Mouse (Mus musculus) intestine, embryonic 14.5 days (tissue): ENCODE measurements around the gene Kbtbd8. TPM values are rescaled to one million over a fixed set of nuclear protein-coding genes. Genes with fewer than 3 reads are reported as not detected.

Source experiments
- ATAC-seq: fragments of 200-750 bp; cut with Nextera tagmentation; replicated peaks from 2 replicates; pipeline ENCODE4 v1.8.0; 2017; ENCODE audit warnings: low read depth, moderate number of reproducible peaks, moderate TSS enrichment, moderate library complexity; ENCODE audit not compliant: low FRiP score, low TSS enrichment
- DNase-seq: peaks from one replicate; pipeline ENCODE4 v3.0.0-alpha.2; 2018; ENCODE audit warnings: low spot score
- H3K27ac ChIP-seq: fragments of 300-500 bp; sonication (generic); 2 replicates; pipeline ENCODE4 v1.5.1; 2014; ENCODE audit warnings: low read depth, mild to moderate bottlenecking, control low read depth
- H3K27me3 ChIP-seq: fragments of 300-500 bp; sonication (generic); replicated peaks from 2 replicates; pipeline ENCODE4 v1.6.1; 2014; ENCODE audit warnings: low read length, control low read depth; ENCODE audit not compliant: control insufficient read depth, insufficient read depth
- H3K36me3 ChIP-seq: fragments of 300-500 bp; sonication (generic); 2 replicates; pipeline ENCODE4 v1.6.1; 2014; ENCODE audit warnings: low read length, control low read depth; ENCODE audit not compliant: control insufficient read depth, insufficient read depth
- H3K4me1 ChIP-seq: fragments of 300-500 bp; sonication (generic); replicated peaks from 2 replicates; pipeline ENCODE4 v1.6.1; 2014; ENCODE audit warnings: low read length, control low read depth, mixed read lengths; ENCODE audit not compliant: control insufficient read depth, insufficient read depth
- H3K4me2 ChIP-seq: fragments of 300-500 bp; sonication (generic); 2 replicates; pipeline ENCODE4 v1.6.1; 2014; ENCODE audit warnings: low read length
- H3K4me3 ChIP-seq: fragments of 300-500 bp; sonication (generic); 2 replicates; pipeline ENCODE4 v1.5.1; 2014; ENCODE audit warnings: low read depth, low read length, control low read depth, mixed read lengths
- H3K9ac ChIP-seq: fragments of 300-500 bp; sonication (generic); 2 replicates; pipeline ENCODE4 v1.6.1; 2014; ENCODE audit warnings: mild to moderate bottlenecking, low read length
- H3K9me3 ChIP-seq: fragments of 300-500 bp; sonication (generic); 2 replicates; pipeline ENCODE4 v1.6.1; 2016; ENCODE audit warnings: low read length, control low read depth; ENCODE audit not compliant: control insufficient read depth
- WGBS: fragments of 180-500 bp; shearing (Covaris S2); extraction: QIAGEN DNeasy Blood & Tissue Kit; methylation state at CpG from one replicate; pipeline ENCODE4 v1.1.7; 2014; 5-methylcytosine and 5-hydroxymethylcytosine counted together
- polyA plus RNA-seq: library from polyadenylated mRNA; unstranded; fragments of >200 nt; fragmentation: Nextera tagmentation; extraction: Ambion mirVana; gene quantifications from 2 replicates; pipeline ENCODE4 v1.2.1, GENCODE M21; 2014

Kbtbd8 gene
- 4.6 and 5.7 TPM in 2 replicates for polyA plus RNA-seq

DNA sequence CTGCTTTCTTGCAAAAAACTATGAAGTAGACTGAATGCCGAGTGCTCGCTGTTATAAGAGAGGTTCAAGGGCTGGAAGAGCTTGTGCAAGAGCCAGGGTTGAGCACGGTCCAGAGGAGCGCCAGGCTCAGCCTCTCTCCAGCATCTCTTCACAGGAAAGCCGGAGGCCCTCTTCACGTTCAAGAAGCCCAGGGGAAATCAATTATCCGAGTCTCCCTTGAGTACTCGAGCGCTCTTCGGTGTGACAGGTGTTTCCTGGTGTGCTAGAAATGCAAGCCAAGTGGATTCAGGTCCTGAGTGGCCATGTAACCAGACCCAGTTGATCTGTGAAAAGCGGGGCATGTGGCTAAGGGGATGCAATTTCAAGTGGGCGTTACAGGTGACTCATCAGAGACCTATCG lies at the start of gene Kbtbd8:
TSS of gene Kbtbd8 (plus strand) at position 295 of the 400 bp plus-strand sequence.
- H3K27me3 ChIP-seq: peaks cover 12% of the 10 kb centered on the region; the same call in 1 of the 2 replicates
- WGBS: 34% methylated on average over 13 of the region's 13 CpGs
- ATAC-seq (peak; percentile 32; the same call in 1 of the 2 replicates), DNase-seq (peak; percentile 55)
- H3K9me3 ChIP-seq: no peaks in the 10 kb centered on the region
- peak within 1 kb of the TSS; percentile 75 for H3K4me3 ChIP-seq
- H3K4me2 ChIP-seq: peak within 1 kb of the TSS; percentile 69
- peaks cover 3% of the 10 kb centered on the region; the same call in 1 of the 2 replicates for H3K36me3 ChIP-seq
- peak within 1 kb of the TSS; percentile 52 for H3K9ac ChIP-seq
- H3K27ac ChIP-seq: 0 out of 2 replicates have a peak within 1 kb of the TSS, but pooled peaks have one; percentile 33
- peaks cover 10% of the 10 kb centered on the region; the same call in 1 of the 2 replicates for H3K4me1 ChIP-seq

DNA sequence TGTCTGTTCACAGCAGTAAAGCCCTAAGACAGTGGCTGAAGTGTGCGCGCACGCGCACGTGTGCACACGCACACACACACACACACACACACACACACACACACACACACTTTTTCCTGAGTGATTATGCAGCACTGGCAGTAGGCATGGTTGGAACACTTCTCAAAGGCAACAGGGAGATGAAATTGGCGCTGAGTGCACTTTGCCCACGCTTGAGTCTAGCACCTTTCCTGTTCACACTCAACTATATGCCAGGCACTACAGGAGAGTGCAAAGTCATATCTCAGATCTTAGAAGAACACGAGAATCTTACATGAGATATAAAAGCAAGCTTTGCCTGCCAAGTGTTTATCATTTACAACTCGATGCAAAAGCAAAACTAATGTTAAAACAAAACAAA lies 47.3 kb upstream of the Kbtbd8 start:
- Histone ChIP-seq H3K9ac (no peak overlapping the region), H3K4me1 (no peaks in the 10 kb centered on the region), H3K4me2 (no peak overlapping the region), H3K4me3 (no peak overlapping the region), H3K27me3 (no peaks in the 10 kb centered on the region), H3K9me3 (no peaks in the 10 kb centered on the region), H3K36me3 (no peaks in the 10 kb centered on the region), H3K27ac (no peak overlapping the region)
- ATAC-seq (no peak), DNase-seq (no peak)
- 90% methylated on average over 10 of the region's 10 CpGs for WGBS

- 78% methylated on average over 1 of the region's 1 CpGs for WGBS
- Histone ChIP-seq H3K4me2 (no peak overlapping the region), H3K27me3 (no peaks in the 10 kb centered on the region), H3K27ac (no peak overlapping the region), H3K36me3 (no peaks in the 10 kb centered on the region), H3K9me3 (no peaks in the 10 kb centered on the region), H3K4me1 (no peaks in the 10 kb centered on the region), H3K4me3 (no peak overlapping the region), H3K9ac (no peak overlapping the region)
- no peak for DNase-seq
- no peak for ATAC-seq
These were observed 31.8 kb upstream of the Kbtbd8 start for GRCm38 (mm10) chr6:95085276-95085675.

- Histone ChIP-seq H3K27me3 (no peaks in the 10 kb centered on the region), H3K36me3 (no peaks in the 10 kb centered on the region), H3K9ac (no peak overlapping the region), H3K4me1 (no peaks in the 10 kb centered on the region), H3K27ac (no peak overlapping the region), H3K4me2 (no peak overlapping the region), H3K4me3 (no peak overlapping the region), H3K9me3 (no peaks in the 10 kb centered on the region)
- no peak for ATAC-seq
- whole genome bisulfite sequencing: 76% methylated on average over 6 of the region's 6 CpGs
- DNase-seq: no peak
These were observed 29.7 kb upstream of the Kbtbd8 start for GRCm38 (mm10) chr6:95087154-95087846.

GRCm38 (mm10) chr6:95088075-95088474 lies 29.0 kb upstream of the Kbtbd8 start:
- Histone ChIP-seq H3K27ac (no peak overlapping the region), H3K9me3 (no peaks in the 10 kb centered on the region), H3K4me2 (no peak overlapping the region), H3K4me3 (no peak overlapping the region), H3K4me1 (no peaks in the 10 kb centered on the region), H3K36me3 (no peaks in the 10 kb centered on the region), H3K9ac (no peak overlapping the region), H3K27me3 (no peaks in the 10 kb centered on the region)
- ATAC-seq (no peak), DNase-seq (no peak)
- 49% methylated on average over 4 of the region's 4 CpGs for WGBS

GRCm38 (mm10) chr6:95094695-95095094 lies 22.3 kb upstream of the Kbtbd8 start:
- no peak overlapping the region for H3K4me3 ChIP-seq
- no peak overlapping the region for H3K9ac ChIP-seq
- H3K27me3 ChIP-seq: no peaks in the 10 kb centered on the region
- WGBS: 62% methylated on average over 2 of the region's 2 CpGs
- no peaks in the 10 kb centered on the region for H3K4me1 ChIP-seq
- H3K4me2 ChIP-seq: no peak overlapping the region
- no peak overlapping the region for H3K27ac ChIP-seq
- H3K36me3 ChIP-seq: no peaks in the 10 kb centered on the region
- H3K9me3 ChIP-seq: no peaks in the 10 kb centered on the region
- ATAC-seq (no peak), DNase-seq (no peak)

DNA sequence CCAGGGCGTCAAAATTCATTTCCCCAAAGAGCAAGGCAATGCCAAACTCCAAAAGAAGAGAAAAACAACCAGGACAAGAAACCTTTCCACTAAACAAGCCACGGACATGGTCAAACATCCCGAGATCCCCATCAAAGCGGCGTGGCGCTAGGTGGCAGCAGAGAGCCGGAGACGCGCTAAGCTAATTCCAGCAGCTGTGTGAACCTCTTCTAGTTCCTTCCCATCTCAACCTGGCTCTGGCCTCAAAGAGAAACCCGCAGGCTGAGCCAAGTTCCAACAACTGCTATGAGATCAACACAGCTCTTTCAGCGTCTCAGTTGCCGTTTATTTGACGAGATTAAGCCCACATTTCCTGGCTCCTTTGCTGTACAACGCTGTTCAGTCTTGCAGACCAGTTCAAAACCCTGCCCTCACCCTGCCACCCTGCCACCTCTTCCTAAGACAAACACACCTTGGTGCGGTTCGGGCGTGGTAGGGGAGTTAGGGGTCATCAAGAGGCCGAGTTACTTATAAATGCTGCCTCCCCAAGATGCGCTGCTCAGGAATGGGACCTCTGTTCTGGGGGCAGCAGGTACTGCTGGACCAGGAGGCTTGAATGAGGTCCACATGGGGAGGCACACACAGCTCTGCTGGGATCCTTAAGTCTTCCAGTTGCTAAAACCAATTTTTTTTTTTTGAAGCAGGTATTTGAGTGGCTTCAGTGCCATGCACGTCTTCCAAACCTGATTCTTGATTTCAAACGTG lies 18.5 kb upstream of the Kbtbd8 start:
- ATAC-seq (peak; percentile 50), DNase-seq (peak; percentile 97)
- Histone ChIP-seq H3K4me1 (no peaks in the 10 kb centered on the region), H3K27me3 (no peaks in the 10 kb centered on the region), H3K27ac (no peak overlapping the region), H3K9ac (no peak overlapping the region), H3K4me2 (no peak overlapping the region), H3K4me3 (no peak overlapping the region), H3K36me3 (no peaks in the 10 kb centered on the region), H3K9me3 (no peaks in the 10 kb centered on the region)
- WGBS: 15% methylated on average over 21 of the region's 21 CpGs

GRCm38 (mm10) chr6:95103706-95104105 lies 13.3 kb upstream of the Kbtbd8 start:
- no peak overlapping the region for H3K9ac ChIP-seq
- no peaks in the 10 kb centered on the region for H3K4me1 ChIP-seq
- WGBS: 62% methylated on average over 3 of the region's 3 CpGs
- H3K4me2 ChIP-seq: no peak overlapping the region
- no peak overlapping the region for H3K27ac ChIP-seq
- no peaks in the 10 kb centered on the region for H3K27me3 ChIP-seq
- H3K4me3 ChIP-seq: no peak overlapping the region
- DNase-seq: no peak
- H3K36me3 ChIP-seq: no peaks in the 10 kb centered on the region
- no peak for ATAC-seq
- H3K9me3 ChIP-seq: no peaks in the 10 kb centered on the region
